Mouse (Mus musculus): ENCODE data around the gene Dock4.

- TF ChIP-seq CTCF (IDR thresholded peaks at IDR 0.05; ENCODE audit: extremely low read depth, insufficient read depth, low read length) (no peak), POLR2A (IDR thresholded peaks at IDR 0.05; ENCODE audit: extremely low read depth, insufficient read depth, low read length) (no peak)
Measured at GRCm38 (mm10) chr12:40585456-40586141, 139.8 kb downstream of the Dock4 start.

Measured in cortical plate, adult 2 months (tissue).